Comparison of ENCODE assay signal across 10 mouse cellular contexts in the genomic region with DNA sequence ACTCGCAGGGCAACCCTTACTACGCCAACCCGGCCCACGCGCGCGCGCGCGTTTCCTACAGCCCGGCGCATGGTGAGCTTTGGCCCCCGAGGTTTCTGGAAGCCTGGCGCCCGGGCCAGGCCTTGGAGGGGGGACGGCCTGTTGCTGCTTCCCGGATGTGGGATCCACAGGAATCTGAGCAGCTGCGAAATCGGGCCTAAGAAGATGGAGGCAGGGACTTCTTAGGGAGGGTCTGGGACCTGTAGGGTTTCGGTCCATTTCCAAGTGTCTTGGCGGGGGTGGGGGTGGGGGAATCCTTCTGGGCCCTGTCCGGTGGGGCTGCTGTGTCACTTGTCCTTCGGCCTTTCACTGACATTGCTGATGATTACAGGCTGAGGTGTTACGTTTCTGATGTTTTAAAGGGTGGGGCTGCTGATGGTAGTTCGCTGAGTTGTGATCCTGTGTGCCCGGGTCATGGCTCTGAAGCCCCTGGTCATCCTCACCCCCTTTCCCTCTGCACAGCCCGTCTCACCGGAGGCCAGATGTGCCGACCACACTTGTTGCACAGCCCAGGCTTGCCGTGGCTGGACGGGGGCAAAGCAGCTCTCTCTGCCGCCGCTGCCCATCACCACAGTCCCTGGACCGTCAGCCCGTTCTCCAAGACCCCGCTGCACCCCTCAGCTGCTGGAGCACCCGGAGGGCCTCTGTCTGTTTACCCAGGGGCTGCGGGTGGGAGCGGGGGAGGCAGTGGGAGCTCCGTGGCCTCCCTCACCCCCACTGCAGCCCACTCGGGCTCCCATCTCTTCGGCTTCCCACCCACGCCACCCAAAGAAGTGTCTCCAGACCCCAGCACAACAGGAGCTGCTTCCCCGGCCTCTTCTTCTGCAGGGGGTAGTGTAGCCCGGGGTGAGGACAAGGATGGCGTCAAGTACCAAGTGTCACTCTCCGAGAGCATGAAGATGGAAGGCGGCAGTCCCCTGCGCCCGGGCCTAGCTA. TPM values are rescaled to one million over a fixed set of nuclear protein-coding genes. Genes with fewer than 3 reads are reported as not detected.
DNase-seq lines count a peak whose midpoint lies in the region; ATAC-seq and TF ChIP-seq lines count a peak whose summit lies in the region.
"Had no signal": no experiment of that assay in that cellular context is flagged by ENCODE, and none has a peak within 500 bp of the region (broad histone marks: within the 10 kb centered on the region; RNA-seq: fewer than 3 reads in every experiment).

No protein-coding gene starts in this region.

- H3K4me1 ChIP-seq in testis, adult 2 months (ENCODE audit: control insufficient read depth, insufficient read depth, low read length) = peaks cover 47% of the 10 kb centered on the region
- peaks cover 60% of the 10 kb centered on the region for H3K4me1 ChIP-seq in heart, embryonic 12.5 days (replicated peaks)
- peaks cover 74% of the 10 kb centered on the region for H3K4me1 ChIP-seq in liver, embryonic 12.5 days
- peaks cover 32% of the 10 kb centered on the region for H3K4me1 ChIP-seq in stomach, embryonic 16.5 days (ENCODE audit: control insufficient read depth, insufficient read depth, low read length)

- DNase-seq in testis, postnatal 14 days (ENCODE audit: low spot score) = no peak
- no peak for DNase-seq in thymus, postnatal 4 days
- DNase-seq in layer of hippocampus, postnatal 25 days (ENCODE audit: extremely low spot score in 1 of 2, low spot score in 1 of 2) = no peak

- H3K36me3 ChIP-seq in testis, adult 2 months (ENCODE audit: control insufficient read depth, insufficient read depth, low read length) = no peaks in the 10 kb centered on the region
- H3K36me3 ChIP-seq in heart, embryonic 12.5 days = peaks cover under 1% of the 10 kb centered on the region; the same call in 1 of the 2 replicates
- H3K36me3 ChIP-seq in liver, embryonic 12.5 days = no peaks in the 10 kb centered on the region
- H3K36me3 ChIP-seq in stomach, embryonic 16.5 days (ENCODE audit: control insufficient read depth, insufficient read depth, low read length) = no peaks in the 10 kb centered on the region

- H3K27ac ChIP-seq in testis, adult 2 months (ENCODE audit: control insufficient read depth, insufficient read depth, low read depth, low read length) = no peak overlapping the region
- peak overlapping the region; percentile 17; the same call in 1 of the 2 replicates for H3K27ac ChIP-seq in heart, embryonic 12.5 days (ENCODE audit: poor library complexity, severe bottlenecking)
- H3K27ac ChIP-seq in liver, embryonic 12.5 days = no peak overlapping the region
- no peak overlapping the region for H3K27ac ChIP-seq in stomach, embryonic 16.5 days (ENCODE audit: low read length)

- no peaks in the 10 kb centered on the region; the same call in none of the 2 replicates for H3K27me3 ChIP-seq in testis, adult 2 months (ENCODE audit: control insufficient read depth, insufficient read depth, low read length)
- H3K27me3 ChIP-seq in heart, embryonic 12.5 days (replicated peaks) = peaks cover 94% of the 10 kb centered on the region
- H3K27me3 ChIP-seq in liver, embryonic 12.5 days (replicated peaks) = peaks cover 100% of the 10 kb centered on the region
- H3K27me3 ChIP-seq in stomach, embryonic 16.5 days (ENCODE audit: control insufficient read depth, insufficient read depth, low read length) = peaks cover 98% of the 10 kb centered on the region

- H3K4me2 ChIP-seq in heart, embryonic 12.5 days = peak overlapping the region; percentile 90
- H3K4me2 ChIP-seq in liver, embryonic 12.5 days = peak overlapping the region; percentile 79
- peak overlapping the region; percentile 70 for H3K4me2 ChIP-seq in stomach, embryonic 16.5 days (ENCODE audit: low read depth, low read length)

- ATAC-seq in heart, embryonic 12.5 days (ENCODE audit: insufficient number of reproducible peaks, low FRiP score) = no peak
- ATAC-seq in liver, embryonic 12.5 days = no peak
- no peak for ATAC-seq in stomach, embryonic 16.5 days (ENCODE audit: insufficient read depth, low FRiP score)
- ATAC-seq in granulocyte monocyte progenitor cell, adult 5-6 weeks (replicated peaks; ENCODE audit: poor library complexity, severe bottlenecking) = no peak

- peak overlapping the region; percentile 64 for H3K4me3 ChIP-seq in testis, adult 2 months (ENCODE audit: control insufficient read depth, low read depth, low read length)
- H3K4me3 ChIP-seq in heart, embryonic 12.5 days = peak overlapping the region; percentile 56
- H3K4me3 ChIP-seq in liver, embryonic 12.5 days = peak overlapping the region; percentile 56
- H3K4me3 ChIP-seq in stomach, embryonic 16.5 days (replicated peaks; ENCODE audit: low read length) = peak overlapping the region; percentile 51

- no peaks in the 10 kb centered on the region for H3K9me3 ChIP-seq in heart, embryonic 12.5 days (replicated peaks)
- no peaks in the 10 kb centered on the region for H3K9me3 ChIP-seq in liver, embryonic 12.5 days (replicated peaks)
- H3K9me3 ChIP-seq in stomach, embryonic 16.5 days (replicated peaks; ENCODE audit: control insufficient read depth, low read length) = no peaks in the 10 kb centered on the region

- no peak for TF ChIP-seq CTCF in testis, adult 2 months (IDR thresholded peaks at IDR 0.05; ENCODE audit: control insufficient read depth, insufficient read depth, insufficient replicate concordance, low read depth, low read length)

- WGBS in heart, embryonic 12.5 days = 8% methylated on average over 50 of the region's 50 CpGs
- 17% methylated on average over 50 of the region's 50 CpGs for WGBS in liver, embryonic 12.5 days (ENCODE audit: insufficient replicate concordance)
- WGBS in stomach, embryonic 16.5 days = 7% methylated on average over 50 of the region's 50 CpGs

- H3K9ac ChIP-seq in heart, embryonic 12.5 days = peak overlapping the region; percentile 70
- H3K9ac ChIP-seq in liver, embryonic 12.5 days = peak overlapping the region; percentile 35
- no peak overlapping the region for H3K9ac ChIP-seq in stomach, embryonic 16.5 days (ENCODE audit: low read length)

- TF ChIP-seq POLR2A in testis, adult 2 months (IDR thresholded peaks at IDR 0.05; ENCODE audit: control insufficient read depth, low read depth, low read length) = no peak

RNA-seq across cellular contexts. Expression of a gene that starts 6.3 kb away (rescaled TPM):
- polyA plus RNA-seq in testis, adult 2 months (2012; rRNA removed) = 44.7 and 54.1 TPM in 2 replicates
- polyA plus RNA-seq in heart, embryonic 12.5 days (2016; fragmentation: Nextera tagmentation; extraction: Ambion mirVana) = 20.8 and 21.3 TPM in 2 replicates
- polyA plus RNA-seq in liver, embryonic 12.5 days (2016; fragmentation: Nextera tagmentation; extraction: Ambion mirVana) = 13.3 and 15.7 TPM in 2 replicates
- polyA plus RNA-seq in stomach, embryonic 16.5 days (2015; fragmentation: Nextera tagmentation; extraction: Ambion mirVana) = 5.5 TPM in 2 replicates
- 1 to 10 TPM; 4.7 to 6.2 TPM for total RNA-seq in layer of hippocampus, postnatal 25 days (2021)
- 21.0 and 27.1 TPM in 2 replicates for total RNA-seq in granulocyte monocyte progenitor cell, adult 5-6 weeks (2014; fragmentation: Nextera tagmentation)
- total RNA-seq in granulocyte monocyte progenitor cell, adult 5-6 weeks (2017) = 3.2 and 6.4 TPM in 2 replicates

RNA-seq across cellular contexts. Expression of a gene that starts 22.1 kb away (rescaled TPM):
- polyA plus RNA-seq in testis, adult 2 months (2012; rRNA removed) = 720 and 738 TPM in 2 replicates
- polyA plus RNA-seq in heart, embryonic 12.5 days (2016; fragmentation: Nextera tagmentation; extraction: Ambion mirVana) = not detected in 2 replicates
- not detected in 2 replicates for polyA plus RNA-seq in liver, embryonic 12.5 days (2016; fragmentation: Nextera tagmentation; extraction: Ambion mirVana)
- polyA plus RNA-seq in stomach, embryonic 16.5 days (2015; fragmentation: Nextera tagmentation; extraction: Ambion mirVana) = not detected in 2 replicates
- not detected for total RNA-seq in layer of hippocampus, postnatal 25 days (2021)
- not detected in 2 replicates for total RNA-seq in granulocyte monocyte progenitor cell, adult 5-6 weeks (2014; fragmentation: Nextera tagmentation)
- not detected in 2 replicates for total RNA-seq in granulocyte monocyte progenitor cell, adult 5-6 weeks (2017)
- total RNA-seq: adrenal gland, adult 18-20 months; left cerebral cortex, postnatal 10 days had no signal

Comparison
In these comparisons a context has a peak if more than half of its experiments do, and no peak if none do; other contexts are left out.
1. RNA of a gene that starts 22.1 kb away (polyA plus RNA-seq): 720 to 738 TPM in testis, adult 2 months; not detected in stomach, embryonic 16.5 days, not detected in heart, embryonic 12.5 days and not detected in liver, embryonic 12.5 days; every median in the first group is over 100 times any median in the second.
2. Peak in every context shown above with its lines, with median percentiles within 50 percentile points of each other: H3K4me3 ChIP-seq and H3K4me2 ChIP-seq.